Mouse (Mus musculus): ENCODE data around the gene Pld2.
"Not testable (repeated sequence)": the region's sequence is repeated elsewhere in the genome, so short reads cannot be mapped to it uniquely, and the experiment has no call there.

Pld2 gene

DNA sequence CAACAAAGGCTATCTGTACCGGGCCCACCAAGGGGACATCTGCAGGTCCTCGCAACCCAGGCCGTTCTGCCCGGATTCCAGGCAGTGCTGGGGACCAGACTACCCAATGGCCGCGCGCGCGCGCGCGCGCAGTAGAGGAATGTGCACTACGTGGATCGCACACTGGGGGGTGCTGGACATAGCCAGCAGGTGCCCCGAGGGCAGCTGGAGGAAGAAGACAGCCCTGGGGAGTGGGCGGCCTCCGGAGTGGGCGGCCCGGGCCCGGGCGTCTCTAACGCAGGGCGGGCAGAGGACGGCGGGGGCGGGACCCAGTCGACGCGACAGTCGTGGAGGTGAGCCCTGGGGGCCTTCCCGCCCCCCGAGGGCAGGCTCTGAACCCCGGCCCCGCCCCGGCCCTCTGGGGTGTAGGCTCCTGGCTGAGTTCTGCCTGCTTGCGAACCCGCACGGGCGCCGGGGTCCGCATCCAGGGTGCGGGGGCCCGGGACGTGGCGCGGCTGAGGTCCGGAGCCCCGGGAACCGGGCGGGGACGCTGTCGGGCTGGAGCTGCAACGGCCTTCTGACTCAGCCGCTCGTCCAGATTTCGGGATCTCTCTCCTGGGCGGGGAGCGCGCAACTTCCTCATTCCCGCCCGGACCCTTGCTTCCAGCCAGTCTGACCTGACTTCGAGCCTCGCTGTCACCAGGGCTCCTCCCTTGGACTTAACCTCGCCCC lies at the start of gene Pld2:
Gene Pld2, plus strand, starts transcription at position 188 of the 711 bp plus-strand sequence.
- DNase-seq: peak; percentile 86

DNA sequence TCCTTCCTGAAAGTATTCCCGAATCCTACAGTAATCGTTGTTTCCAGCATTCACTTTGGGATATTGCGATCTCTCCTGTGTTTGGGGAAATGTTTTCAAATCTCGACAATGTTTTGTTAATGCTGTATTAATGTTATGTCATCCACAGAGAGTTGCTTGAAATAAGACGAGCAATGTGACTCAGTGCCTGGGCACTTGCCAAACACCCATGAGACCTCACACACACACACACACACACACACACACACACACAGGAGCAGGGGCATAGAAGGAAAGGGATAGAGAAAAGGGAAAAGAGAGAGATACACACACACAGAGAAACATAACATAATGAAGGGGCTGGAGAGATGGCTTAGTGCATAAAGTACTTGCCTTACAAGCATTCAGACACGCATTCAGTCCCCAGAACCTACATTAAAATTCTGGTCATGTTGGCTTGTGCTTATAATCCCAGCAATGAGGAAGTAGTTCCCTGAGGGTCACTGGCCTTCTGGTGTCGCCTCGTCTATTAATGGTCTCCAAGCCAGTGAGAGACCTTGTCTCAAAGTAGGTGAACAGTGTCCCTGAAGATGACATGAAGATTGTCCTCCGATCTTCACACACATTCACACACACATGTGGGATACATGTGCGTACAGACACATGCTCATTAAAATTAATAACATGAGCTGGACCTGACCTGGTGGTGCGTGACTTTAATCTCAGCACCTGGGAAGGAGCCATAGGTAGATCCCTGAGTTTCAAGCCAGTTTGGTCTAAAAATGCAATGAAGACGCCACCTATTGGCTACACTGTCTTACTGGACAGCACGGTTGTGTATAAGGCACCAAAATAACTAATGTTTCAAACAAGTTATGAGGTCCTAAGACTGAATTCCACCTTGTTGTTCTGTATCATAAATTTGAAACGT lies 40.0 kb upstream of the Pld2 start:
- no peak for DNase-seq

DNA sequence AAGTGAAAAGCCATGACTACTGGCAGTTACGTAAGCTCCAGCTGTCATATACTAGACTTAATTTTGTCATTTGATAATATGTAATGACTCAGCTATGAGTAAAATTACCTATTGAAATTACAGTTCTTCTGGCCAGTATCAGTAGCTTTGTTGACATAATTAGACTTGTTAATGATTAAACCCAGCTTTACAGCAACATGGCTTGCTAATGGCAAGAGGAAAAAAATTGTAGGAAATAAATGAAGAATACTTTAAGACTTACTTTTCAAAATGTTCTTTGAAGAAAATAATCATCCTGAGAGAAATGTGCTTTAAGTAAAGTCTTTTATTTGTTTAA lies 39.4 kb upstream of the Pld2 start:
- no peak for DNase-seq

DNA sequence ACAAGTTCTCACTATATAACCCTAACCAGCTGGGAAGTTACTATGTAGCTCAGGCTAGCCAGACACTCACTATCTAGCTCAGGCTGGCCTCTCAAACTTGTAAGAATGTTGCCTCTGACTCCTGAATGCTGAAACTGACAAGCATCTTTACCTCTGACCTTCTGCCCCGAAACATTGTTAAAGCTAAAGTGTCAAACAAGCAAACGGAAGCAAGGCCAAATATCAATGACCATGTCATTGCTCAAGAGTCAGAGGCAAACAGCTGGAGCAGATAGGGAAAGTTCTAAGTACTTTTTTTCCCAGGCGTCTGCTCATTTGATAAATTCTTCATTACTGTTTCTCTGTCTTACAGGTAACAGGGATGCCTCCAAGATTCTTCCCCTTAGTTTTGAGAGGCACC lies 37.8 kb upstream of the Pld2 start:
- no peak for DNase-seq

DNA sequence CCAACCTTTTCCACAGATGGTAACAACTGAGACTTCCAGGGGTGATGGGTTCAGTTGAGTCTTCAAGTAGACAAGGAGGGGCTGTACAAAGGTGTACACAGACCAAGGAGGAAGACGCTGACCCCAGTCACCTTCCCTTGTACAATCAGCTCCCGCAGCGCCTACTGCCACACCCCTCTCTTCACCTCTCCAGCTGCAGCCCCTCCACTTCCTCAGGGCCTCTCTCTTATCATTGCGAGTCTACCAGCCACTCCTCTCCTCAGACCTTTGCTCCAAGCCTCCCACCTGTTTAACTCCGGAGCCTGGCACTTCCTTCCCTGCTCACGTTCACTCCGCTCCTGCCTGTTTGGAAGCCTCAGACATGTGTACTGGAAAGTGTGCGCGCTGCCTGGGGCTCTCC lies 34.9 kb upstream of the Pld2 start, which contains the start of gene Tm4sf5:
Gene Tm4sf5, plus strand, starts transcription at position 275 of the 400 bp plus-strand sequence.
- peak; percentile 44 for DNase-seq

DNA sequence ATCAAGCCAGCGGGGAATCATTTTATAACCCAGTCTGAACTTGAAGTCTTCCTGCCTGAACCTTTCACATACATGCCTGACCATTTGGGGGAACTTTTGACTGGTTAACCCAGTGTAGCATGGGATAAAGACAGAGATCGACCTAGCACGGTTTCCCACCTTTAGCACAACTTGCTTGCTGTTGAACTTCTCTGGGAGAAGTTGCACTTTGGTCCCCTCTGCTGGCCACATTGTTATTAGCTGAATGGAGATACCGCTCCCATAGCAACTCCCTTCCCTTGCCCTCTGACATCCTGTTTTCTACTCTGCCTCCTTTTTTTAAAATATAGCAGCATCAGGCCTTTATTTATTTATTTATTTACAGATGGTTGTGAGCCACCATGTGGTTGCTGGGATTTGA lies 33.5 kb upstream of the Pld2 start:
- DNase-seq: peak; percentile 90

DNA sequence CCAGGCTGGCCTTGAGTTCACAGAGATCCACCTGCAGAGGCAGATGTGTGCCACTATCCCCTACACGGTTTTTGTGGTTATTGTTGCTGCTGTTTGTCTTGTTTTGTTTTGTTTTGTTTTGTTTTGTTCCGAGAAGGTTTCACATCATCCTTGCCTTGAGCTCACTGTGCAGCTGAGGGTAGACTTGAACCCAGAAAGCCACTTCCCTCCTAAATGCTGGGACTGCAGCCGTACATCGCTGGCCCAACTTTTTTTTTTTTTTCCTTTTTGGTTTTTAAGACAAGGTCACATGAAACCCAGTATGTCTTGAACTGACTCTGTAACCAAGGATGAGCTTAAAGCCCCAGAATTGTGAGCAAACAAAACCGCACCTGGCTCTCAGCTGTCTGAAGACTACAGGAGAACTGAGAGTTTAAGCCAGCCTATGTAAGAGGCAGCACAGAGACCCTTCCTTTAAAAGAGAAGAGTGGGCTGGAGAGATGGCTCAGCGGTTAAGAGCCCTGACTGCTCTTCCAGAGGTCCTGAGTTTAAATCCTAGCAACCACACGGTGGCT lies 32.8 kb upstream of the Pld2 start:
- peak; percentile 48 for DNase-seq

DNA sequence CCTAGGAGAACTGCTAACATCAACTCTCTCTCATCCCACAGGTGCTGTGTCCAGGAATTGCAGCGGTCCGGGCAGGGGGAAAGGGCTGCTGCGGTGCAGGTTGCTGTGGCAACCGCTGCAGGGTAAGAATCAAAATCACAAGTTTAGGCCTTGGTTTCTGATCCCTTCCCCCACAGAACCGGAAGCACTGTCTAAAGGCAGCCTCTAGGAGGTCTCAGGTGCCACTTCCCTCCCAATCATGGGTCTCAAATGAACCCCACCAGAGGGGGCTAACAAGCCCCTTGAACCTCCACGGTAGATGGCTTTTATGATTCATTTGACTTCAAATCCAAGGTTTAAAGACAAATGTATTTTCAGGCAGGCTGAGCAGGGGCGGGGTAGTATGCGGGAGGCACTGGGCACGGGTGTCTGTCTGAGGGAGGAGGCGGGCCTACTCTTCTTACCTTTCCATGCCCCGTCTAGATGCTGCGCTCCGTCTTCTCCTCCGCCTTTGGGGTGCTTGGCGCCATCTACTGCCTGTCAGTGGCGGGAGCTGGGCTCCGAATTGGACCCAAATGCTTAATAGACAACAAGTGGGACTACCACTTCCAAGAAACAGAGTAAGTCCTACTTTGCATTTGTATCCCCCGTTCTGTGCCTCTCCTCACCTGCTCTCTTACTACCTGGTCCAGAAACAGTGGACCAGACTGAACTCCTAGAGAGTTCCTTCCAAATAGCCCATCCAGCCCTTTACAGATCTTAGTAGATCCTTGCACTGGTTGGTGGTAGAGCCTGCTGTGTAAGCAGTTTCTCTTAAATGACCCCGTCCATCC lies 29.9 kb upstream of the Pld2 start:
- DNase-seq: peak; percentile 76

DNA sequence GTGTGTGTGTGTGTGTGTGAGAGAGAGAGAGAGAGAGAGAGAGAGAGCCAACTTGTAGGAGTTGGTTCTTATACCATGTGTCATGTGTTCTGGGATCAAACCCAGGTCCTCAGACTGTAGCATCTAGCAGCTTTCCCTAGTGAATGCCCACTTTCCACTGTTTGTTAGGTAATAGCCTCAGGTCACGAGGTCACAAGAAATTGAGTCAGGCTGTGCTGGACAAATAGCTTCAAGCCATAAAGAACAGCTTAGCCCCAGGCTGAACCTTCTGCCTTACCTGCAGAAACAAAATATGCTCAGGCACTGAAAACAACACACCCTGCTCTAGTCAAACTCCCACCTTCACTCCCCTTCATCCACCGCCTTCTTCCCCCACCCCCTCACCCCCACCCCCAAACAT lies 28.6 kb upstream of the Pld2 start:
- DNase-seq: no peak

DNA sequence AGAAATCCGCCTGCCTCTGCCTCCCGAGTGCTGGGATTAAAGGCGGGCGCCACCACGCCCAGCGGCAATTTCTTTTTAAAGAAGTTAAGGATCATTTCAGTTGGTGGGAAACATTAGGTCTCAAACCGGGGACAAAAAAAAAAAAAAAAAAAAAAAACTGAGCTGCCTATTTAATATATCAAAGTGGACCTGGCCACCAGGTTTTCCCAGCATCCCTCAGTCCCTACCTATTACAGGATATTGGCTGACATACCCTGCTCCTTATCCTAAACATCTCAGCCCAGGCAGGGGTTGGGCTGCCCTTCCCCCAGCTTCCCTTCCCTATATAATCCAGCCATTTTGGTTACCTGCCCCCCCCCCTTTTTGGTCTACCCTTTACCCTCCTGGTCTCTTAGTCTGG lies 28.0 kb upstream of the Pld2 start:
- DNase-seq: no peak

DNA sequence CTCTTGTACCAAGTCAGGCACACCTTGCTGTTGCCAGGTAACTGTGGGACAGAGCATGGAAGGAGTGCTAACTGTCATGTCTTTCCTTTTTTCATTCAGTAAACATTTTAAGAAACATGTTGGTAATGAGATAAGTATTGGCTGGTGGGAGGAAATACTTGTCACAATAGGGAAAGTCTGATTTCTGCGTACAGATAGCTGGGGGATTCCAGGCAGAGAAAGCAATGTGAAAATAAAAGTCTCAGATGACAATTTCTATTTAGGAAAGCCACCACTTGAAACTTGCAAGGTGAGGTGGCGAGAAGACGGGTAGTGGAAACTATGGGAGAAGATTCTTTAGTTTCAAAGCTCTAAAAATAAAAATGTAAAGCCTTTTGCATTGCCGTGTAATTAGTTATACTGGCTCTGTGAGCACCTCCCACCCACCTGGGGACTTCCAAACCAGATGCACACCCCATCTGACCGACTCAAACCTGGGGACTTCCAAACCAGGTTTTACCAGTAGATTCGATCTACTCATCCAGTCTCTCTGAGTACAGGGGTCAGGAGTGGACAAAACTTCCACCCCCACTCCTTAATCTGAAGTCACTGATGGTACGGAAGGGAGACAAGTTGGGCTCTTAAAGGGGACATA lies 27.0 kb upstream of the Pld2 start:
- DNase-seq: no peak

DNA sequence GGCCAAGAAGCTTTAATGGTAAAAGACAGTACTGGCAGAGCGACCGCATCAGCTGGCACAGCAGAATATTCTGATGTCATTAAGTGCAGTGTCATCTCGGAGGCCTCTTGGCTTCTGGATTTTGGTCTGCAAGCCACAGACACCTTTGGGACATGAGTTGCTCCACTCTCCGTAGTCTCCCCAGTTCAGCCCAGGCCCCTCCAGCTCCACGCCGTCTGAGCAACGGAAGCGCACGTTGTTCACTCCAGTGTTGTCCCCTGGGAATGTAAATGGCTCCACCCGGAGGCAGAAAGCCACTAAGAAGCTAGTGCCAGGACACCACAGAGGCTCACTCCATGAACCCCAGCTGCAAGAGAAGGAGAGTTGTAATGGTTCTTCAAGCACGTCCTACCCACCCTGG lies 26.3 kb upstream of the Pld2 start:
- no peak for DNase-seq

DNA sequence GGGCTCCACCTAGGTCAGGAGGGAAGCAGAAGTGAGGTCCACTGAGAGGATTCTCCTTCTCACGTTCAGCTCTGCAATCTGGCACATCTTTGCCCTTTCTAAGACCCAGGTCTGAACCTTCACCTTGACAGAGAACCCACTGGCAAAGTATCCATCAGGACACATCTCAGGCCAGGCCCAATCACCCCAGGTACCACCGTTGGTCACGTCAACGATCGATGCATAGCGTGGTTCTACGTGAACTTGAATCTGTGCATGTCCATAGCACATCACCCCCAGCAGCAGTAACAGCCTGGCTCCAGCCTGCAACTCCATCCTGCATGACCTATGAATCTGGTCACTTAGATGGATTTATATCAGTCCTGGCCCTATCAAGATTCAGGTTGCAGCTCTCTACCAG lies 25.6 kb upstream of the Pld2 start, which contains the start of gene Vmo1:
Gene Vmo1, minus strand, starts transcription at position 329 of the 400 bp plus-strand sequence.
- no peak for DNase-seq

DNA sequence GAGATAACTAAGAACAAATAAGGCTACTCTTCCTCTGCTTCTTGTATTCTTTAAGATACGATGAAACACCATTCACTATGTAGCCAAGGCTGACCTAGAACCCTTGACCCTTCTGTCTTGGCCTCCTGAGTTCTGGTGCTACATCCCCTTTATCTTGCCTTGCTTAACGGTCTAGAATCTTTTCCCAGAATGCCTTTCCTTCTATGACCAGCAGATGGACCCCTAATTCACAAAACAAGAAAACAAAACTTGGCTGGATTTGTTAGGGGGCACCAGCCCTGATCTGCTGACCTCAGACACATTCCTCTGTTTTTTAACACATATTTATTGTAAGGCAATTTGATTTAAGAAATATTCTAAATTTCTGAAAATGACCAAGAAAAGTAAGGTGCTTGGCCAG lies 23.5 kb upstream of the Pld2 start:
- no peak for DNase-seq

DNA sequence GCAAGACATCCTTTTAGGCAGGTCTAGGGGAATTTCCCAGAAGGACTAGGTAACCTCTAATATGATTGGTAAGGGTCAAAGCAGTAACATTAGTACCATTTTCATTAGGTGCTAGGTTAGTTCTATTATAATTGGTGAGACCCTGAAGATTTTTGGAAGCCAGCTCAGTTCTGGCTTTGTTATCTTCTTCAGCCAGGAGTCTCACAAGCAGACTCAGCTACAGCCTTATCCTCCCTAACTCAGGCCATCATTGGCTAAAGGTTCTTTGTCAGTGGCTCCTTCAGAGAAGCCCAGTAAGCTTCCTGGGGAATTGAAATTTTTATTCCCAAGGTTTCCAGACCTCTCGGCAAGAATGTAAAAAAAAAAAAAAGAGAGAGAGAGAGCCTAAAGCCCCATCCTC lies 21.4 kb upstream of the Pld2 start:
- no peak for DNase-seq

DNA sequence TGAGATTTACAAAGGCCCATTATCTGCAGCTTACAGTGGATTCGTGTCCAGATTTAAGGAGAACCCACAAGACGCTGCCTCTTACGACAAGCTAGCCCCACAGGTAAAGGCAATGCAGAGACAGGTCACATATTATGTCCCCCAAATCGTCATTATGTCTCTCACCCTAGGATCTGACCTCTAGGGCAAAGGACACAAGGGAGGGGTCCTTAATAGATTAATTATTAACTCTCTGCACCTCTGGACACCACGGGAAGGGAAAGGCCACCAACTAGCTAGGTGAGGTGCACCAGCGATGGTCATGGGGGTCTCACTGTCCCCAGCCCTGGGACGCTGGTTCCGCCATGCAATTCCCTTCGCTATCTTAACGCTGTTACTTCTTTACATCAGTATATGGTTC lies 20.9 kb upstream of the Pld2 start, which contains the start of gene Gltpd2:
Gene Gltpd2, plus strand, starts transcription at position 274 of the 400 bp plus-strand sequence.
- no peak for DNase-seq

DNA sequence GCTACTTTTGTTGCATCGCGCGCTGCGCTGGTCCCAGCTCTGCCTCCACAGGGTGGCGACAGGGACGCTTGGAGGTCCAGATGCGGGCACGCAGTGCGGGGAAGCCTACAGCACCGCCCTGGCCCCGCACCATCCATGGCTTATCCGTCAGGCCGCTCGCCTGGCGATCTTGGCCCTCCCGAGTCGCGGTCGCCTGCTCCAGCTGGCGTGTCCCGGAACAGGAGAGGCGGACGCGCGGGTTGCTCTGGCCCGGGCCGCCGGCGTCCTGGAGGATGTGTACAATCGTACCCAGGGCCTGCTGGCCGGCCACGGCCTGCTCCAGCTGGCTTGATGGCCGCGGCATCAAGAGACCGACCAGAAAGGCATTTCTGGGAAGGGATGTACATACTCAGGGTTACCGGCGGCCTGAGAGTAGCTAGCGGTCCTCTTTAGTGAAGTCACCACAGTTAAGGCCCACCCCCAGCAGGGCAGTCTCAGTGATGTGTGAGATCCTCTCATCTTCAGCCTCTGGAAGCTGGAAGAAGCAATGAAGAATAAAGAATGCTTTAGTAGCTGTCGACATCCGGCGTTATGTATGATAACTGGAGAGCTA lies 19.6 kb upstream of the Pld2 start:
- no peak for DNase-seq

DNA sequence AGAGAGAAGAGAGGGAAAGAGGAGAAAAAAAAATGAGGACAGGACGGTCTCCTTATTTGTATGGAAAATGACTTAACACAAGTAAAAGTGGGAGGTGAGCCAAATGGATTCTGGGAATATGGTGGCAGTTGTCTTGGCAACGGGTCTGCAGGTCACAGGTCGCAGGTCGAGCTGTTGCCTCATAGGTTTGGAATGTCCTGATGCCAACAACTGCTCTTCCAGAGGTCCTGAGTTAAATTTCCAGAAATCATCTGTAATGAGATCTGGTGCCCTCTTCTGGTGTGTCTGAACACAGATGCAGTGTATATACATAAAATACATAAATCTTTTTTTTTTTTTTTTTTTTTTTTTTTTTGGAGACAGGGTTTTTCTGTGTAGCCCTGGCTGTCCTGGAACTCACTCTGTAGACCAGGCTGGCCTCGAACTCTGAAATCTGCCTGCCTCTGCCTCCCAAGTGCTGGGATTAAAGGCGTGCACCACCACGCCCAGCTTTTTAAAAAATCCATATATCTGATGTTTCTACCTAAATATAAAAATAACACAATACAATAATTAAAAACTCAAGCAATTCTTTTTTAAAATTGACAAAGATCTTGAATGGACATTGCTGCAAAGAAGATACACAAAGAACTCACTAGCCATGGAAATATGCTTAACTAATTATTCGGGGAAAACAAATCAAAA lies 16.4 kb upstream of the Pld2 start:
- not testable (repeated sequence) for DNase-seq

DNA sequence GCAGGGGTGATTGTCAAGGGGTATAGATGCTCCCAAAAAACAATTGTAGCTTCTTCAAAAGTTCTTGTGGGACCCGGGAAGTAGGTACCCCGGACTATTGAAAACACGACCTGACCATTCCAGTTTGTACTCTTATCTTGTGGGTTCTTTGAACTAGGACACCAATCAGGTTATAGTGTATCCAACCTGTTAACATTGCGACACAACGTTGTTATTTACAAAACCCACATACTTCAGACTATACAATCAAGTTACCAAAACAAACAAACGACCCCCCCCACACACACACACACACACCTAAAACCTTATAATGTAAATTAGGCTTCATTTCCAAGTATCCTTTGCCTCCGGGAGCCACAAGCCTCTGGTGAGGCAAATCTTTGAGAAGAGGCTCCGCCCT lies 15.1 kb upstream of the Pld2 start:
- DNase-seq: no peak

DNA sequence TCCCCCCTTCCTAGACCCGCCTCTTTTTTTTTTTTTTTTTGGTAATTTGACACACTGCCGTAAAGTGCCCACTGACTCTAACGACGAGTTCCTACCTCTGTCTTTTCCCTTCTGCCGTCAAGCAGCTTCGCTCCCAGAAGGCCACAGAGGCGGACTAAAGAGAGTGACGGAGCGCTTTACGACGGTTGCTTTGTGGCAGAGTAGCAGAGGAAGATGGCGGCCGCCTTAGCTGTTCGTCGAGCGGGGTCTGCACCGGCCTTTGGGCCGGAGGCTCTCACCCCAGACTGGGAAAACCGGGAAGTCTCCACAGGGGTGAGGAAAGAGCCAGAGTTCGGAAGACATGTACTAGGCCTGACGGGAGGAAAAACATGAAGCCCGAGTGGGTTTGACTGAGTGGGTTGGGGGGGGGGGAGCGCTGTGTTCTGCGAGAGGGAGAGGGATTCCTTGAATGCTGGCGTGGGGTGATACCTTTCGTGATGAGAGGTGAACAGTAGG lies 14.6 kb upstream of the Pld2 start, which contains the start of gene Psmb6:
Gene Psmb6, plus strand, starts transcription at position 184 of the 495 bp plus-strand sequence.
- DNase-seq: peak; percentile 86

DNA sequence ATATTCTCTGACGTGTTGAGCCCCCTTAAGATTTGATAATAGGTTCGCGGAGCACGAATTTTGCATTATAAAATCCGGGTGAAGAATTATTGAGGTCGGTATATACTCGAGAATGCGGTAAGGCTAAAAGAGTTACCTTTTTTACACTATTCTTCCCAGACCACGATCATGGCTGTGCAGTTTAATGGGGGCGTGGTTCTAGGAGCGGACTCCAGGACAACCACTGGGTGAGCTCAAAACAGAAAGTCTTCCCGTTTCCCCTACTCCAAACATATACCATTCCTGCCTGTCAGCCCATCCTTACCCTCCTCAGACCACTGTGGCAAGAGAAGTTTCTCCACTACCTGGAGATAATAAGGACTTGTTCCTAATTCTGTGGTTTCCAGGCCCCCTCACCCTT lies 14.1 kb upstream of the Pld2 start:
- no peak for DNase-seq

Data from thymus, postnatal 4 days (tissue).